Mouse (Mus musculus) bone marrow, adult 2 months (tissue): ENCODE measurements around the gene Adgrf3. TPM values are rescaled to one million over a fixed set of nuclear protein-coding genes. Genes with fewer than 3 reads are reported as not detected.

ENCODE experiments used
- H3K27ac ChIP-seq: fragments of 200-500 bp; 2 replicates; pipeline ENCODE4 v1.5.1; 2012; ENCODE audit warnings: low read depth, mild to moderate bottlenecking, control low read depth, inconsistent platforms, low read length; ENCODE audit not compliant: control insufficient read depth, poor library complexity, insufficient read depth
- H3K4me1 ChIP-seq: fragments of 200-500 bp; 2 replicates; pipeline ENCODE4 v1.6.1; 2011; ENCODE audit warnings: low read length; ENCODE audit not compliant: control insufficient read depth, insufficient read depth
- H3K4me3 ChIP-seq: fragments of 200-500 bp; replicated peaks from 2 replicates; pipeline ENCODE3; 2011; ENCODE audit warnings: mild to moderate bottlenecking, low read depth, low read length, control low read depth; ENCODE audit not compliant: control insufficient read depth
- CTCF ChIP-seq: fragments of 200-500 bp; IDR thresholded peaks from 2 replicates; pipeline ENCODE4 v1.5.1; 2011; ENCODE audit warnings: low read length, control low read depth; ENCODE audit not compliant: control insufficient read depth, insufficient read depth
- POLR2A ChIP-seq: fragments of 200-500 bp; IDR thresholded peaks from 2 replicates; pipeline ENCODE4 v1.6.1; 2011; ENCODE audit warnings: low read depth, mild to moderate bottlenecking, control low read depth, low read length, borderline replicate concordance; ENCODE audit not compliant: control insufficient read depth
- WGBS: fragments of 180-500 bp; shearing (Covaris S2); methylation state at CpG from one replicate; pipeline ENCODE4 v1.1.7; 2018; 5-methylcytosine and 5-hydroxymethylcytosine counted together
- polyA plus RNA-seq: library from polyadenylated mRNA; stranded (reverse); fragments of >200 nt; gene quantifications from 2 replicates; pipeline ENCODE4 v1.2.4, GENCODE M21; 2011; ENCODE audit warnings: low replicate concordance; ENCODE audit not compliant: missing spikeins, insufficient read depth, insufficient read length

Adgrf3 gene
- polyA plus RNA-seq, 1 experiment, result not detected

DNA sequence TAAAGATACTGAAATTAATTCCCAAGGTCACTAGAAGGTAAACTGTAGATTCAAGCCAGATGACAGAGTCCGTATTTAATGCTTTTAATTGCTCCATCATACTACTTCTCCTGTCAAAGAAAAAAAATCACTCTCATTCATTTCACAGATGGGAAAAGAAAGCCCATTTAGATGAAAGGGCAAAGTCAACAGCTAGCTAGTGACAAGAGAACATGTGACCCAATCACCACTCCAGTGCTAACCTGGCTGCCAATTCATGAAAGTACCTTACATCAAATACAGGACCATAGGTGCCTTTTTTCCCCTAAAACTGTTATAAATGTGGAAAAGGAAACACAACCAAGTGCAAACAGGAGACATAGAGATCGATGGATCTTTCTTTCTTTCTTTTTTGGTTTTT lies 52.3 kb downstream of the Adgrf3 start:
- 91% methylated on average over 2 of the region's 2 CpGs for WGBS
- TF ChIP-seq CTCF (no peak), POLR2A (no peak)
- Histone ChIP-seq H3K4me1 (no peaks in the 10 kb centered on the region), H3K4me3 (no peak overlapping the region), H3K27ac (no peak overlapping the region)

DNA sequence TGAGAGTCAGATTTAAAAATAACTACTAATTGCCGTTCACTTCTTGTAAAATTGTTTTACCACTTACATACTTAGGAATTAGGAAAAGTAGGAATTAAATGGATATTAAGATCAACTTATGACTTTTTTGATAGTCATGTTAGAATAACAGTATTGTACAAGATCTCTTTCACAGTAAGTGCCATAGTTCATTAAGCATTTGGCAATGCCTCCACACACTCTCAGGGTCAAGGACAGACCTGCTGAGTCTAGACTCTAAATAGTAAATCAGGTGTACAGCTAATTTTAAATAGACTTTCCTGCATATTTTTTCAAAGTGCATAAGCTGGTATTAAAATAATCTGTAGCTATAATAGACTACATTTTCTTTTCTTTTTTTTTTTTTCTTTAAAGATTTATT lies 53.1 kb downstream of the Adgrf3 start:
- no peak overlapping the region for H3K27ac ChIP-seq
- WGBS, result 83% methylated on average over 1 of the region's 1 CpGs
- TF ChIP-seq CTCF (no peak), POLR2A (no peak)
- no peak overlapping the region for H3K4me3 ChIP-seq
- no peaks in the 10 kb centered on the region for H3K4me1 ChIP-seq

DNA sequence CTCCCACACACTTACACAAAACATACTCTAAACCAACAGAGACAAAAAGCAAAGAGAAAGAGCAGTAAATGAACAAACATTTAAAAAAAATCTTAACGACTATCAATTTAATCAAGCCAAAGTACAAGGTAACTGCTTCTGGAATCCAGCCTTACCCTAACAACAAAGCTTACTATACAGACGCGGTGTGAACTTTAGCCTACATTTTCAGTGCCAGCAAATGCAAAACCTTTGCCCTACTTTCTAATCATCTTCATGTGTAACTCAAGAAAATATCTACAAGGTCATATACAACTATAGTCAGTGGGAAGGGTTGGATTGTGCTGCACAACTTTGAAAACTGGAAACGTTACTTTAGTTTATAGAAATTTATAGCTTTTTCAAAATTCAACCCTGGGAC lies 53.5 kb downstream of the Adgrf3 start:
- H3K27ac ChIP-seq, result no peak overlapping the region
- WGBS, result 88% methylated on average over 4 of the region's 4 CpGs
- TF ChIP-seq CTCF (no peak), POLR2A (no peak)
- no peak overlapping the region for H3K4me3 ChIP-seq
- no peaks in the 10 kb centered on the region for H3K4me1 ChIP-seq

DNA sequence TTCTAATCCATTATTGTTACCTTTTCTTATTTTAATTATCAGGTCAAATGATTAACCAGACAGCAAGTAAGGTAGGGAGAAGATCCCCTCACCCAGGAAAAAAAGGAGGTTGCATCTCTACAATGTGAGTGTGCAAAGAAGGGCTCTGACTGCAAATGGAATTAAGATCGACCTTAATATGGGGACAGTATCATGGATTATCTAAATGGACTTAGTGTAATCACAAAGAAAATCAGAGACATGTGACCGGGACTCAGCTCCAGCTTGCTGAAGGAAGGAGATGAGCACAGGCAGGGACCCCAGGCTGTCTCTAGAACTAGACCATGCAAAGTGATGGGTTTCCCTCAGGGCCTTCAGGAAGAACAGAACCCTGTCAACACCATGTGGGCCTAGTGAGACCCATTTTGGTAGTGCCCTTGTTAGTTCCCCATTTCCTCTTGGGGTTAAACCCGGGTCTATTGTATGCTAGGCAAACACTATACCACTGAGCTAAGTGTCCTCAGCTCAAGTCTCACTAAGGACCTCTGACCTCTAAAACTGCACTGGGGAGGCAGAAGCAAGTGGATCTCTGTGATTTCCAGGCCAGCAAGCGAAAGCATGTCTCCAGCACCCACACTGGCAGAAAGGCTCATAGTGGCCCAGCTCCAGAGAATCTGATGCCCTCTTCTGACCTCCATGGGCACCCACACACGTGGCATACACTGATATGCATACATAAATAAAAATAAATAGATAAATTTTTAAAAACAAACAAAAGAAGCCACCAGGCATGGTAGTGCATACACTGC lies 57.2 kb downstream of the Adgrf3 start:
- Histone ChIP-seq H3K4me3 (no peak overlapping the region), H3K27ac (no peak overlapping the region), H3K4me1 (no peaks in the 10 kb centered on the region)
- TF ChIP-seq CTCF (no peak), POLR2A (no peak)
- WGBS, result 72% methylated on average over 5 of the region's 5 CpGs

DNA sequence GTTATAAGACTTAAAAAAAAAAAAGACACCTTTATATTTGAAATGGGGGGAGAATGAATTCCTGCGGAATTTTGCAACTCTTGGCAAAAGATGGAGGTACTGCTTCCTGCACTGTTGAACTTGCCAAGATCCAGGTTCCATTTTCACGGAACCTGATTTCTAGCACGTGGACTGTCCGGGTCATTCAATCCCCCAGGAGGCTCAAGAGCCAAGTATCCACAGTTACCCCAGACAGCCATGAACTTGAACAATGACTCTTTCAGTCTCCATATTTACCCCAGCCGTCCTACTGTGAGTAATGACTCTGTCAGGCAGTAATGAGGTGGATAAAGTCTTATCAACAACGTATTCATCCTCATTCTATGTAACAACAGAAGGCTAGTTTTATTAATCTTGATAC lies 59.0 kb downstream of the Adgrf3 start:
- TF ChIP-seq POLR2A, result no peak
- TF ChIP-seq CTCF, result no peak
- Histone ChIP-seq H3K27ac (no peak overlapping the region), H3K4me1 (no peaks in the 10 kb centered on the region), H3K4me3 (no peak overlapping the region)
- 91% methylated on average over 6 of the region's 6 CpGs for WGBS

Other genes with a start within 250 kb of the Adgrf3 start
- gene Il6, start 192.6 kb downstream of the Adgrf3 start, polyA plus RNA-seq, result 2.4 TPM in 1 of 2 replicates, not detected in the other
- gene Tyms, start 132.1 kb downstream of the Adgrf3 start, polyA plus RNA-seq, result 80.0 and 89.6 TPM in 2 replicates
- gene Garem2, start 100.6 kb downstream of the Adgrf3 start, polyA plus RNA-seq, result not detected in 2 replicates
- not detected in 2 replicates for gene 3110082J24Rik, start 99.6 kb downstream of the Adgrf3 start, polyA plus RNA-seq
- 25.7 and 51.3 TPM in 2 replicates for gene Hadha, start 50.6 kb downstream of the Adgrf3 start, polyA plus RNA-seq
- 27.3 and 32.3 TPM in 2 replicates for gene Hadhb, start 50.5 kb downstream of the Adgrf3 start, polyA plus RNA-seq
- 4.6 and 7.5 TPM in 2 replicates for gene Selenoi, start 26.9 kb upstream of the Adgrf3 start, polyA plus RNA-seq
- gene Drc1, start 75.7 kb upstream of the Adgrf3 start, polyA plus RNA-seq, result 0.82 TPM in 1 of 2 replicates, not detected in the other